Mouse (Mus musculus) liver, postnatal 0 days (tissue): ENCODE measurements around the gene Wdr95. TPM values are rescaled to one million over a fixed set of nuclear protein-coding genes. Genes with fewer than 3 reads are reported as not detected.

ENCODE experiments used
- ATAC-seq: fragments of 200-750 bp; cut with Nextera tagmentation; 2 replicates; pipeline ENCODE4 v1.8.0; 2017; ENCODE audit warnings: mild to moderate bottlenecking, moderate library complexity
- DNase-seq: peaks from one replicate; pipeline ENCODE4 v3.0.0-alpha.2; 2016
- H3K27ac ChIP-seq: fragments of 300-500 bp; sonication (generic); 2 replicates; pipeline ENCODE4 v1.5.1; 2014; ENCODE audit warnings: antibody characterized with exemption, moderate library complexity, mild to moderate bottlenecking, low read depth
- H3K27me3 ChIP-seq: fragments of 300-500 bp; sonication (generic); 2 replicates; pipeline ENCODE4 v1.6.1; 2014; ENCODE audit warnings: low read length, control low read depth, mixed read lengths; ENCODE audit not compliant: insufficient read depth
- H3K36me3 ChIP-seq: fragments of 300-500 bp; sonication (generic); replicated peaks from 2 replicates; pipeline ENCODE4 v1.6.1; 2014; ENCODE audit warnings: mild to moderate bottlenecking, control low read depth, low read length, moderate library complexity, mixed read lengths; ENCODE audit not compliant: insufficient read depth
- H3K4me1 ChIP-seq: fragments of 300-500 bp; sonication (generic); 2 replicates; pipeline ENCODE4 v1.6.1; 2014; ENCODE audit warnings: antibody characterized with exemption, mild to moderate bottlenecking, control low read depth; ENCODE audit not compliant: insufficient read depth
- H3K4me2 ChIP-seq: fragments of 300-500 bp; sonication (generic); 2 replicates; pipeline ENCODE4 v1.6.1; 2014; ENCODE audit warnings: low read depth, mild to moderate bottlenecking, low read length, moderate library complexity, mixed read lengths
- H3K4me3 ChIP-seq: fragments of 300-500 bp; sonication (generic); 2 replicates; pipeline ENCODE4 v1.5.1; 2014; ENCODE audit warnings: low read depth, low read length
- H3K9ac ChIP-seq: fragments of 300-500 bp; sonication (generic); replicated peaks from 2 replicates; pipeline ENCODE4 v1.6.1; 2014; ENCODE audit warnings: mild to moderate bottlenecking, moderate library complexity
- H3K9me3 ChIP-seq: fragments of 300-500 bp; sonication (generic); 2 replicates; pipeline ENCODE4 v1.6.1; 2016; ENCODE audit warnings: mild to moderate bottlenecking, control low read depth, low read length, mixed read lengths
- CTCF ChIP-seq: sonication (generic); IDR thresholded peaks from 2 replicates; pipeline ENCODE4 v1.5.1; 2016; ENCODE audit warnings: antibody characterized with exemption, low read depth
- EP300 ChIP-seq: IDR thresholded peaks from 2 replicates; pipeline ENCODE4 v1.6.1; 2016; ENCODE audit warnings: antibody characterized with exemption, low read depth, mild to moderate bottlenecking
- WGBS: fragments of 180-500 bp; shearing (Covaris S2); extraction: QIAGEN DNeasy Blood & Tissue Kit; methylation state at CpG from one replicate; pipeline ENCODE4 v1.1.7; 2014; ENCODE audit not compliant: insufficient replicate concordance; 5-methylcytosine and 5-hydroxymethylcytosine counted together
- polyA plus RNA-seq: library from polyadenylated mRNA; unstranded; fragments of >200 nt; fragmentation: Nextera tagmentation; extraction: Ambion mirVana; gene quantifications from 2 replicates; pipeline ENCODE4 v1.2.1, GENCODE M21; 2015

Gene Wdr95
- polyA plus RNA-seq, 1 experiment from 2014 or later, result not detected

DNA sequence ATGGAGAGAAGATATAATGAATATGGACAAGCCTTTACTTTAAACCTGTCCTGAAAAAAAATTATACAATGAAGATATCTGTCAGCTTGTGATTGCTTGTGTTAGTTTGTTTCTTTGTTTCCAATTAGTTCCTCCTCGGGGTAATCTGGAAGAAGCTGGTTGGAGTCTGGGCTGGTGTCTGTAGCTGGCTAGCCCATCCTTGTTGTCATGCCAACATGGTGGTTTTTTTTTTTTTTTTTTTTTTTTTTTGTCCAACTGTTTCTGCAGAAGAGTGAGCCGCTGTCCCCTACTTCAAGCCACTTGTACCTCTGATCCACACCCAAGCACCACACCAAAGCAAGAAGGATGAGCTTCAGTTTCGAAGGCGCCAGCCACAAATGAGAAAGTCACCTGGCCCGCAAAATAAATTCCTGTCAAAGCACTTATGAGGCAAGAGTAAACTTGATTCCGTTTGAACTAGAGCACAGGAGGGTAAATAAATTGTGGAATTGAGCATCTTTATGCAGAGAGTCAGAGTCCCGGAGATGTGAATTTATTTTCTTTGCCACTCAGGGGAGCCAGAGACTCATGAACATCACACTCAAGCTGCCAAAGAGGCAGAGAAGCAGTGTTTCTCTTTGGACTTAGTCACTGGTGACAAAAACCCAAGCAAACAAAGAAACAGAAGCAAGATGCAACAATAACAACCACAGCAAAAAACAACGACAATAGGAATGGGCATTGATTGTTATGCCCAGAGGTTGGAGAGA, 119.1 kb downstream of the Wdr95 start:
- TF ChIP-seq CTCF, result peak; percentile 30; the same call in 1 of the 2 replicates
- TF ChIP-seq EP300, result no peak
- DNase-seq (no peak), ATAC-seq (no peak)
- no peaks in the 10 kb centered on the region for H3K36me3 ChIP-seq
- H3K4me2 ChIP-seq, result no peak overlapping the region
- no peak overlapping the region for H3K4me3 ChIP-seq
- WGBS, result 61% methylated on average over 8 of the region's 8 CpGs
- H3K9me3 ChIP-seq, result no peaks in the 10 kb centered on the region
- no peak overlapping the region for H3K9ac ChIP-seq
- H3K27ac ChIP-seq, result 0 out of 2 replicates have a peak overlapping the region, but pooled peaks have one; percentile 18
- H3K4me1 ChIP-seq, result peaks cover 10% of the 10 kb centered on the region
- H3K27me3 ChIP-seq, result no peaks in the 10 kb centered on the region

DNA sequence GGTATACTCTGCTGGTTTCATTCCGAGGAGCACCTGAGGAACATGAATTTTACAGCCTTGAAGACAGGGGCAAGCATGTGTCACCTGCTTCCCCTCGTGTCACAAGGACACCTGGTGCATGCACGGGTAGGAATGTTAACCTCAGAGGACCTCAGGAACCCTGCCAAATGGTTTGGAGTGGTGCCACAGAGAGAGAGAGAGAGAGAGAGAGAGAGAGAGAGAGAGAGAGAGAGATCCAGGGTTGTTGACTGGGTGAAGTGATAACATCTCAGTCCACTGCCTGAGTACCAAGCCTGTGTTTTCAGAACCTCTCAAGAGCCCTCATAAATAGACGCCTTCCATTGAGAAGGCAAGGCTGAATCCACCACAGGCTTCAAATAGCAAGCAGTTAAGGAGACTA, 119.7 kb downstream of the Wdr95 start:
- 47% methylated on average over 4 of the region's 4 CpGs for WGBS
- ATAC-seq, result peak; percentile 18; the same call in 1 of the 2 replicates
- peak; percentile 24 for DNase-seq

DNA sequence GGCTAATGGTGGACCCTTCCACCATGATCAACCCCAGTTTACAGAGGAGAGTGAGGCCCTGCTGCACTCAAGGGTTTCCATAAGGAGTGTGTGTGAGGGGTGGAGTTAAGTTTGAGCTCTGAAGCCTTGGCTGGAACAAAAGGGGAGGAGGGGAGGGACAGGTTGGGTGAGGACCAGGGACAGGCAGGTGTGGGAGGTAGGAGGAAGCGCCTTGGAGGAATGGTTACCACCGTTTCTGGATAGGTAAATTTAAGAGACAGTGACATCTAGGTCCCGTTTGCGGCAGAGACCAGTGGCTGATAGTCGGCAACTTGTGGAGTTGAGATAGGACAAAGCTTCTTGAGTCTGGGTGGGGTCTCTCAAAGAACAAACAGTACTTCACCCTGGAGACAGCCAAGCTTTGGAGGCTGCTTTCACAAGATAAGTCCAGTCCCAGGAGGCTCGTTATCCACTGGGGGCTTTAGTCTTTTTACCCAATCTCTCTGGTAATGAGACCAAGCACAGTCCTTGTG, 120.5 kb downstream of the Wdr95 start:
- Histone ChIP-seq H3K9ac (no peak overlapping the region), H3K4me3 (no peak overlapping the region), H3K9me3 (no peaks in the 10 kb centered on the region), H3K36me3 (no peaks in the 10 kb centered on the region), H3K4me2 (peak overlapping the region; percentile 51), H3K27me3 (no peaks in the 10 kb centered on the region), H3K27ac (peak overlapping the region; percentile 64), H3K4me1 (peaks cover 10% of the 10 kb centered on the region)
- 28% methylated on average over 6 of the region's 6 CpGs for WGBS
- peak; percentile 94 for TF ChIP-seq EP300
- TF ChIP-seq CTCF, result no peak
- DNase-seq (peak; percentile 24), ATAC-seq (peak; percentile 91)

More for the DNA sequence above, 119.7 kb downstream of the Wdr95 start:
- no peaks in the 10 kb centered on the region for H3K9me3 ChIP-seq
- peaks cover 10% of the 10 kb centered on the region for H3K4me1 ChIP-seq
- H3K9ac ChIP-seq, result no peak overlapping the region
- H3K27me3 ChIP-seq, result no peaks in the 10 kb centered on the region
- H3K27ac ChIP-seq, result peak overlapping the region; percentile 64; the same call in 1 of the 2 replicates
- no peak overlapping the region for H3K4me3 ChIP-seq
- H3K4me2 ChIP-seq, result peak overlapping the region; percentile 51; the same call in 1 of the 2 replicates
- H3K36me3 ChIP-seq, result no peaks in the 10 kb centered on the region
- TF ChIP-seq EP300, result no peak
- no peak for TF ChIP-seq CTCF

DNA sequence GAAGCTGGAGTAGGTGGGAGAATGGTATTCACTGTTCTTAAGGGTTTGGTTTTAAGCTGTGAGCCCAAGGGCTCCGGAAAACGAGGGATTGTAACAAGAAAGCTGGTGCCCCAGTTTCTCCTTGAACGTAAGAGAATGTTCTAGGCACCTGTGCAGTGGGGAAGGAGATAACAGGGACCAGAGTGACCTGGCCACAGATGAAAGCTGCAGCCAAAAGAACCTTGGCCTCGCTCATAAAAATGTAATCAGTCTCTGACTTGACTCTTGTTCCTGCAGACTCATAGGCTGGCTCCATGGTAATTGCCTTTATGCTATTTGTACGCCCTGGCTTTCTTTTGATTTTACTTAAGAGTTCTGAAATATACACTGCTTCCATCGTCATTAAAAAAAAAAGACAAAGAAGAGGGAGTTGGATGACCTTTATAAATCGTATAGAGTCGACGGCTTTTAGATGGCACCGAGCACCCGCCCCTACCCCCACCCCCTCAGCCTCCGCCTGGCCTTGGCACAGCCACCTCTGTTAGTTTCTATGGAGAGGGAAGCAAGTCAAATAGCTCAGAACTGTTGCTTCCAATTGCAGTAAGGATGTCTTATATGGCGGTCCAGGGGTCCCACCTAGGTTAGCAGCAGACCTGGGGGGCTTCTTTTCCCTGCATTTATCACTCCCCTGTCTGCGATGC, 121.2 kb downstream of the Wdr95 start:
- Histone ChIP-seq H3K9ac (no peak overlapping the region), H3K27ac (peak overlapping the region; percentile 64; the same call in 1 of the 2 replicates), H3K4me3 (no peak overlapping the region), H3K36me3 (no peaks in the 10 kb centered on the region), H3K27me3 (no peaks in the 10 kb centered on the region), H3K9me3 (no peaks in the 10 kb centered on the region), H3K4me1 (peaks cover 10% of the 10 kb centered on the region), H3K4me2 (peak overlapping the region; percentile 51)
- WGBS, result 60% methylated on average over 14 of the region's 14 CpGs
- DNase-seq, result no peak
- peak; percentile 57 for ATAC-seq
- no peak for TF ChIP-seq EP300
- no peak for TF ChIP-seq CTCF

DNA sequence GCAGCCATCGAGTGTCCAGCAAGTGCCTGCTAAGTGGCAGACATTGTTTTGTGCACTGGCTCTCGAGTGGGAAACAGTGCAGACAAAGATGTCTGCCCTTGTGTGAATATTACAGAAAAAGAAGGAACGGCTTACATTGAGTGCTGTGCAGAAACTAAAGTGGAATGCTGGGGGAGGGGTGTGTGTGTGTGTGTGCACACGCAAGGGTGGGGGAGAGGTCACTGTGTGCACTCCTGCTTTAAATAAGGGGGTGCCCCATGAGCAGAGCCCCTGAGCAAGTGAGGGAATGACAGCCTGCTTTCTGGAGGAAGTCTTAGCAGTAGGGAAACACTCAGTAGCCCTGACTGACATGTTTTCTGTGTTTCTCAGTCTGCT, 121.7 kb downstream of the Wdr95 start:
- ATAC-seq, result no peak
- Histone ChIP-seq H3K9ac (no peak overlapping the region), H3K4me2 (no peak overlapping the region)

DNA sequence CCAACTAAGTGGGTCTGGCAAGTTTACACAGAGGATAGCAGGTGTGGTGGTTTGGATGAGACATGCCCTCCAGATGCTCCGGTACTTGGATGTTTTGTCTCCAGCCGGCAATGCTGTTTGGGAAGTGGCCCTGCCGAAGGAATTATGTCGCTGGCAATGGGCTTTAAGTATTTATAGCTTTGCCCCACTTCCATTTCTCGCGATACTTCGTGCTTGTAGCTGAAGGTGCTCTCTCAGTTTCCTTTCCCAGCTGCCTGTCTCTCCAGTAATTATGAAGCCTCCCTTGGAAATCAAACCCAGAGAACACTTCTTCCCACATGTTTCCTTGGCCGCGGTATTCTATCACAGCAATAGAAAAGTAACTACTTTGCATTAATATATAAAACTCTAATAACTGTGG, 127.2 kb downstream of the Wdr95 start:
- DNase-seq, result no peak
- Histone ChIP-seq H3K9me3 (no peaks in the 10 kb centered on the region), H3K4me1 (no peaks in the 10 kb centered on the region), H3K4me3 (no peak overlapping the region), H3K4me2 (no peak overlapping the region), H3K27ac (no peak overlapping the region), H3K36me3 (no peaks in the 10 kb centered on the region), H3K9ac (no peak overlapping the region), H3K27me3 (no peaks in the 10 kb centered on the region)
- no peak for ATAC-seq
- 87% methylated on average over 9 of the region's 9 CpGs for WGBS
- TF ChIP-seq CTCF (no peak), EP300 (no peak)

More for the DNA sequence above, 121.7 kb downstream of the Wdr95 start:
- Histone ChIP-seq H3K9me3 (no peaks in the 10 kb centered on the region), H3K27me3 (no peaks in the 10 kb centered on the region), H3K4me3 (no peak overlapping the region), H3K4me1 (peaks cover 10% of the 10 kb centered on the region), H3K27ac (peak overlapping the region; percentile 30; the same call in 1 of the 2 replicates), H3K36me3 (no peaks in the 10 kb centered on the region)
- TF ChIP-seq EP300, result no peak
- TF ChIP-seq CTCF, result no peak
- 64% methylated on average over 4 of the region's 4 CpGs for WGBS
- no peak for DNase-seq
